Mouse (Mus musculus): ENCODE results near the gene C4bp.
"Not testable (repeated sequence)": the region's sequence is repeated elsewhere in the genome, so short reads cannot be mapped to it uniquely, and the experiment has no call there.

The C4bp gene

GRCm38 (mm10) chr1:130661454-130661853, at the start of gene C4bp:
C4bp (minus strand) TSS chr1:130661632.
- no peak for DNase-seq (ENCODE audit: low read depth, low spot score)

GRCm38 (mm10) chr1:130710283-130711080, 49.0 kb upstream of the C4bp start:
- DNase-seq (ENCODE audit: low read depth, low spot score), result no peak

- DNase-seq (ENCODE audit: low read depth, low spot score), result no peak
Measured at GRCm38 (mm10) chr1:130703613-130704012, 42.2 kb upstream of the C4bp start.

- no peak for DNase-seq (ENCODE audit: low read depth, low spot score)
Measured at GRCm38 (mm10) chr1:130701976-130702375, 40.5 kb upstream of the C4bp start.

GRCm38 (mm10) chr1:130699937-130700633, 38.7 kb upstream of the C4bp start:
- no peak for DNase-seq (ENCODE audit: low read depth, low spot score)

- no peak for DNase-seq (ENCODE audit: low read depth, low spot score)
Measured at GRCm38 (mm10) chr1:130698601-130699000, 37.2 kb upstream of the C4bp start.

- no peak for DNase-seq (ENCODE audit: low read depth, low spot score)
Measured at GRCm38 (mm10) chr1:130683905-130684304, 22.5 kb upstream of the C4bp start.

GRCm38 (mm10) chr1:130681656-130682413, 20.4 kb upstream of the C4bp start:
- no peak for DNase-seq (ENCODE audit: low read depth, low spot score)

- no peak for DNase-seq (ENCODE audit: low read depth, low spot score)
Measured at GRCm38 (mm10) chr1:130681075-130681474, 19.6 kb upstream of the C4bp start.

- DNase-seq (ENCODE audit: low read depth, low spot score), result no peak
Measured at GRCm38 (mm10) chr1:130678551-130678950, 17.1 kb upstream of the C4bp start.

GRCm38 (mm10) chr1:130663576-130663975, 2.1 kb upstream of the C4bp start:
- not testable (repeated sequence) for DNase-seq (ENCODE audit: low read depth, low spot score)

GRCm38 (mm10) chr1:130659641-130660040, 1.8 kb downstream of the C4bp start:
- DNase-seq (ENCODE audit: low read depth, low spot score), result not testable (repeated sequence)

- no peak for DNase-seq (ENCODE audit: low read depth, low spot score)
Measured at GRCm38 (mm10) chr1:130644103-130644502, 17.3 kb downstream of the C4bp start.

GRCm38 (mm10) chr1:130640967-130641366, 20.5 kb downstream of the C4bp start:
- DNase-seq (ENCODE audit: low read depth, low spot score), result no peak

GRCm38 (mm10) chr1:130633761-130634410, 27.5 kb downstream of the C4bp start:
- DNase-seq (ENCODE audit: low read depth, low spot score), result peak; percentile 54

- no peak for DNase-seq (ENCODE audit: low read depth, low spot score)
Measured at GRCm38 (mm10) chr1:130633316-130633715, 28.1 kb downstream of the C4bp start.

GRCm38 (mm10) chr1:130629521-130629920, 31.9 kb downstream of the C4bp start, which contains the start of gene Zp3r:
Zp3r (minus strand) TSS chr1:130629621.
- no peak for DNase-seq (ENCODE audit: low read depth, low spot score)

- DNase-seq (ENCODE audit: low read depth, low spot score), result no peak
Measured at GRCm38 (mm10) chr1:130596291-130596690, 65.1 kb downstream of the C4bp start.

- DNase-seq (ENCODE audit: low read depth, low spot score), result no peak
Measured at GRCm38 (mm10) chr1:130588659-130589058, 72.8 kb downstream of the C4bp start.
